Mouse (Mus musculus) brain, embryonic 14.5 days (tissue): ENCODE measurements around the gene Pfdn5.

Experiments used
- CTCF ChIP-seq: fragments of 200-500 bp; IDR thresholded peaks from 2 replicates; pipeline ENCODE4 v1.5.1; 2012; ENCODE audit warnings: inconsistent platforms, mild to moderate bottlenecking, moderate library complexity, borderline replicate concordance; ENCODE audit not compliant: insufficient read depth, insufficient read length; ENCODE audit errors: extremely low read depth
- POLR2A ChIP-seq: fragments of 200-500 bp; IDR thresholded peaks from 2 replicates; pipeline ENCODE4 v1.6.1; 2012; ENCODE audit warnings: mild to moderate bottlenecking, inconsistent platforms, borderline replicate concordance; ENCODE audit not compliant: poor library complexity, insufficient read depth, insufficient read length, severe bottlenecking; ENCODE audit errors: extremely low read depth

DNA sequence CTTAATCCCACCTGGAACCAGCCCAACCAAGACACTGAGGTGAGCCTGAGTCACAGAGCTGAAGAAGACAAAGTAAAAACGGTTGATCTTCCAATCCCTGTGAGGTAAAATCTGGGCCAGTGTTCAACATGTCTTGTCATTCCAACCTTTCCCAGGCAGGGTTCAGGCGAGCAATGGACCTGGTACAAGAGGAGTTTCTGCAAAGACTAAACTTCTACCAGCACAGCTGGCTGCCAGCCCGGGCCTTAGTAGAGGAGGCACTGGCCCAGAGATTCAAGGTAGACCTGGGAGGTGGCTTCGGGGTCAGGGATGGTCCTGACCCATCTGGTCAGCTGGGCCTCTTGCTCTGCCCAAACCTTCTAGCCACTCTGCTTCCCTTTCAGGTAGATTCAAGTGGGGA is 11.0 kb downstream of the Pfdn5 start:
- TF ChIP-seq CTCF = no peak
- TF ChIP-seq POLR2A = no peak
